Mouse (Mus musculus): ENCODE measurements around the gene Myh11.

The Myh11 gene

DNA sequence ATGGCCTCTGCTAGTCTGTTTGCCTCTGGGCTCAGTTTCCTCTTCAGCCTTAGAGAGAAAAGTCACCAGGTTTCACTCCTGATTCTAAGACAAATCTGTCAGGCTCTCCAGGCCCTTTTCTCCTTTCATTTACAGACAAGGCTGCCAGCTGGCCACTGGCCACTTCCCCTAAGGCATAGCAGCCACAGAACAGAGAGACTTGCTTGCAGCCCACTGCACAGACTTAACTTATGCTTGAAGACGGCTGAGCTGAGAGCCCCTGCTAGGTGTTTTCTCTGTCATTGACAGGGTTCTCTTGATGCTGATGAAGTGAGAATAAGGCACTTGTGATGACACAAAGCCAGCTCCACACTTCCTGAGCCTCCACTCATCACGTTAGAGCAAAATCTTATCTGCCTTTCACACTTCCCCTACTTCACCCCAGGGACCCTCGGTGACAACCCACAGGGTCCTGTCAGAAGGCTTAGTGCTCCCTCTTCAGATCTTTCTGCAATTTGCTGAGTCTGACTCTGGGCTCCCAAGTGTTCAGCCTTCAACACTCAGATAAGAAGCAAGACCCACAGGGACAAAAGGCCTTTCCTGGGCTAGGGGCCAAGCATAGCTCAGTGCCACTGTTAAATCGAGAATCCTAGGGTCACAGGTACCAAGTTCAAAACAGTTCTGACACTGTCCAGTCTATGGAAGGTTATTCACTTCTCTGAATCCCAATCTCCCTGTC is 25.8 kb downstream of the Myh11 start:
- DNase-seq, result no peak

GRCm38 (mm10) chr16:14264504-14264903 is 26.7 kb downstream of the Myh11 start:
- DNase-seq, result no peak

DNA sequence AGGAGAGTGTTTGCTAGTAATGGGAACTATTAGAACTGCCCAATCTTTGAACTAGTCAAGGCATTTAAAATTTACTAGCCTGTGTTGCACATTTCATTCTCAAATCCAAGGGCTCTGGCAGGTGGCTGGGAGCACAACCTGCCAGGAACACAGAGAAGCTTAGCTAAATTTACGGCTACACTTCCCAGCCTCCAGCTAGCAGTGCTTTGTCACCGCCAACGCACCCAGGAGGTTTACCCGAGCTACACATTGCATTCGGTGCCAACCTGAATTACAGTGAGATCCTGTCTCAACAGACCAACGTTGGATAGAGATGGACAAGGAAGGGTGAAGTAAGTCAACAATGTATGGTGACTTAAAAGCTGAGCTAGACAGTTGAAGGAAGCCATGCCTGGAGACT is 27.9 kb downstream of the Myh11 start:
- DNase-seq, result no peak

DNA sequence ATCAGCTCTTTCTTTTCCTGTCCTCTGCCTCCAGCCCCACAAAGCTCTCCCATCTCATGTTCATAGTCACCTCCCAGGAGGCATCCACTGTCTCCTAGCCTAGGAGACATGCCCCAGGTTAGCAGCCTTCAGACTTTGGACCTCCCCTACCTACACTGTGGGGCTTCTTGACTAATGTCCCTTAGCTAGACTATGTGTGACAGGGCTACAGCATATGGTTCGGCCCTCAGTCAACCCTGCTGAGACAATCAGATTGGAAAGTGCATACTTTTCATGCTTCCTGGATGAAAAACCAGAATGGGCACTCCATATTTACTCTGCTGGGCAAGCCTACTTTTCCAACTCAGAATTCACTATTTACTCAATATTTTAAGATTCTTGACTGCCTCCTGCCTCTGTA is 28.8 kb downstream of the Myh11 start:
- DNase-seq, result no peak

- DNase-seq, result no peak
Observed at GRCm38 (mm10) chr16:14258856-14259255, 32.3 kb downstream of the Myh11 start.

- DNase-seq, result no peak
Observed at GRCm38 (mm10) chr16:14253586-14253985, 37.6 kb downstream of the Myh11 start.

- DNase-seq, result no peak
Observed at GRCm38 (mm10) chr16:14252877-14253276, 38.3 kb downstream of the Myh11 start.

GRCm38 (mm10) chr16:14249913-14250312 is 41.3 kb downstream of the Myh11 start:
- no peak for DNase-seq

DNA sequence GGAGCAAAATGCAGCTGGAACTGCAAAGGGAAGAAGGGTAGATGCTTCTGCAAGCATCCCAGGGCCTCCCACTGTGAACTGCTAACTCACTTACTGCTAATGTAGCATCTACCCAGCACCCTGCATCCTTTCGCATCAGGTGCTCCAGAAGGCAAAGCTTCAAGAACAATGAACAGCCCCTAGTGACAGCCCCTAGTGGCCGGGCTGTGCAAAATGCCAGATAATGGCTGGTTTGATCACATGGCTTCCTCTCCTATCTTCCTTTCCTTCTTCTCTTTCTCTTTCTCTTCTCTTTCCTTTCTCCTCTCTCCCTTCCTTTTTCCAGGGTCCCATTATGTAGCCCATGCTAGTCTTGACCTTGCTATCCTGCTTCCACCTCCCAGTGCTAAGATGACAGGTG is 48.6 kb downstream of the Myh11 start:
- DNase-seq, result no peak

DNA sequence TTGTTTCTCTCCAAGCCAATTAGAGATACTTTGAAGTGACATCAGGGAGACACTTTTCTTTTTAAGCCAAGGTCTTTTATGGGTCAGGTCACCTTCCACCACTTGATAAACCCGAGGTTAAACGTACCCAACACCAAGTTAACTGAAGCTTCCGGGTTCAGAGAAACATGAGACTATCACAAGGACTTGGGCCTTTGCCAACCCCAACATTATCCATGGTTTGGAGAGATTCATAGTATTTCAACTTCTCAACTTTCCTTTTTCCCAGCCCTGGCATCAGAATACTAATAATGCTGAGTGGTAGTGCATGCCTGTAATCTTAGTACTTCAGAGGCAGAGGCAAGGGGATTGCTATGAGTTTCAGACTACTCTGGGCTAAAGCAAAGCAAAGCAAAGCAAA is 49.1 kb downstream of the Myh11 start:
- no peak for DNase-seq

GRCm38 (mm10) chr16:14237100-14237723 is 54.0 kb downstream of the Myh11 start:
- peak; percentile 26 for DNase-seq

DNA sequence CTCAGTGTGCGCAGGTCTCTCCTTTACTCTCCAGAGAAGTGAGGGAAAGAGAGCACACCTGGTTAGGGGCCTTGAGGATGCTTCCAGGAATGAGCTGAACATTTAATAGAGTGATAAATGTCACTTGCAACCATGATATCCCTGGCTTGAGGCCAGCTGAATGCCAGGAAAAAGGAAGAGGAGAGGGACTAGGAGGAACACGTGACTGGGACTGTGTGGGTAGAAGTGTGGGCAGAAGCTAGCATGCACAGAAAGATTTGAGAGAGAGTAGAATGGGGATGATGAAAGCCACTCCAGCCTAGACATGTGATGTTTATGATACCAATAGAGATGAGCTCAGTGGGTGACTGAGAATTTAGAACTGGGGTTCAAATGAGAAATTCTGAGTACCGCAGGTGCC is 76.0 kb downstream of the Myh11 start:
- no peak for DNase-seq

DNA sequence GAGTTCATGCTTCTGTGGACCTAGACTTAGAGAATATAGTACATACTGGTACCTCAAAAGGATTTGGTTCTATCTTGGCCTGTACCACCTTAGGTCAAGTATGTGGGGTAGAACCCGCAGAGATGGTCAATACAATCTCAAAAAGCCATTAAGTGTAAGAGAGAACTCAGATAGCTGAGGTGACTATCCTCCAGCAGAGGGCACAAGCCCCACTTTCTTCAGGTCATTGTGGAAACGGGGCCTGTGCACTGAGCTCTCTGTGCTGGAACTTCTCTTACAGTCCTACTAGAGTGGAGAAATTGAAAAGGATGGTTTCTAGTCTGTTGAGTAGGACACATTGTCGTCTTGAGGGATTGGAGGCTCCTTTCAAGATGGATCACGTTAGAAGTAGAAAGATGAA is 92.4 kb downstream of the Myh11 start:
- DNase-seq, result no peak

- DNase-seq, result peak; percentile 24
Observed at GRCm38 (mm10) chr16:14195427-14195826, 95.7 kb downstream of the Myh11 start.

GRCm38 (mm10) chr16:14194164-14194950 is 96.8 kb downstream of the Myh11 start:
- no peak for DNase-seq

- DNase-seq, result no peak
Observed at GRCm38 (mm10) chr16:14185516-14185915, 105.7 kb downstream of the Myh11 start.

DNA sequence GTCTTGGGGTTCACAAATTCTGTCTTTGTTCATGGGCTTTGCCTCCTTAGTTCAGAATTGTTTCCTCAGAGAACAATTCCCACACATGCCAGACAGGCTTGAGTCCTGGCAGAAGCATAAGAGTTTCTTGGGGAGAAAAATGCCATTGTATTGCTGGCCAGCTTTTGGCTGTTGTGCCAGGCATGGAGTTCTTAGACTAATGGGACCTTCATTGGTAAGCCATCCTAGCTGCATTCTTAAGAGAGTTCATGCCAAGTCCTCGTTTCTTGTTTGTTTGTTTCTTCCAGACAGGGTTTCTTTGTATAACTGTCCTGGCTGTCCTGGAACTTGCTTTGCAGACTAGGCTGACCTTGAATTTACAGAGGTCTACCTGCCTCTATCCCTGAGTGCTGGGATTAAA is 107.3 kb downstream of the Myh11 start:
- DNase-seq, result no peak

DNA sequence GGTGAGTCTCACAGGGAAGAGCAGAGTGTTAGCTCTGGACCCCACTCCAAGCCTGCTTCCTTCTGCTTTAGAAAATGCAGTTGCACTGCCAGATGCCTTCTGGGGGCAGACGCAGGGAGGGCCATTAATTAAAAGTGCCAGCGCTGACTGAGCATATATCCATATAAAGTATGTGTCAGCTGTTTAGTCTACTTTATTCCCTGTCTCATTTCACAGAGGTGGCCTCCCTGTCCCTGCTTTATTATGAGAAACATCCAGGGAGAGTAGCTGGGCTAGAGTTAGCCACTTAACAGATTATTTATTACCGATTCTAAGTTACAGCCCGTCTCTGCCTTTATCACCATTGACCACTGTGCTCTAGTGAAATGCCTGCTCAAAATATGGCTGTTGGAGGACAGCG is 108.8 kb downstream of the Myh11 start:
- no peak for DNase-seq

- DNase-seq, result no peak
Observed at GRCm38 (mm10) chr16:14180163-14180733, 110.9 kb downstream of the Myh11 start.

DNA sequence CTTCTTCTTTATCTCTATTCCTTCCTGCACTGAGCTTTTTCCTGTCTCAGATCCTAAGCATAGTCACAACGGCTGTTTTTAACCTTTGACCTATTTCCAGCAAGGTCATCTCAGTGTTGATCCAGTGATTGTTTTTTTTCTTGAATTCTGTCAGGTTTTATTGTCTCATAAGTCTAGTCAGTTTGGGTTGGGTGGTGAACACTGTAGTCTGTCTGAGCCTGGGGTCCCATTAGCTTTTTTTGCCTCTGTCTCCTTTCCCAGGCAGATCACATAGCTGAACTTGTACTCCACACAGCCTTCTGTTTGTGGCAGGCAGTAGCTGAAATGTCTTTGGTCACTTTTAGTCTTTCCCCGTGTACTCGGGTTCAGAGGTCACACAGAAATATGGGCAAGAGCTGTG is 113.1 kb downstream of the Myh11 start:
- DNase-seq, result no peak

DNA sequence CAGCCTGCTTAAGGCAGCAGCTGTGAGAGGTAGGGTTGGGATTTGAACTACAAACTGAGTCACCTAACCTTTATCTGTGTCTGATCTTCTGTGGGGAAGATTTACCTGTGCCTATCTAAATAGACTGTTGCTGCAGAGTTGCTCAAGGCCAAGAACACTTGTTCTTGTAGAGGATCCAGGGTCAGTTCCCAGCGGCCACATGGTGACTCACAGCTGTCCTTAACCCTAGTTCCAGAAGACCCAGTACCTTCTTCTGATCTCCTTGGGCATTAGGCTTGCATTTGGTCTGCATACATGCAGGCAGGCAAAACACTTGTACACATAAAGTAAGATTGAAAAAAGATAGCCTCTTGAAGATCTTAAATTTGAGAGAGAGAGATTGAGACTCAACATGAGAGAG is 121.5 kb downstream of the Myh11 start:
- no peak for DNase-seq

DNA sequence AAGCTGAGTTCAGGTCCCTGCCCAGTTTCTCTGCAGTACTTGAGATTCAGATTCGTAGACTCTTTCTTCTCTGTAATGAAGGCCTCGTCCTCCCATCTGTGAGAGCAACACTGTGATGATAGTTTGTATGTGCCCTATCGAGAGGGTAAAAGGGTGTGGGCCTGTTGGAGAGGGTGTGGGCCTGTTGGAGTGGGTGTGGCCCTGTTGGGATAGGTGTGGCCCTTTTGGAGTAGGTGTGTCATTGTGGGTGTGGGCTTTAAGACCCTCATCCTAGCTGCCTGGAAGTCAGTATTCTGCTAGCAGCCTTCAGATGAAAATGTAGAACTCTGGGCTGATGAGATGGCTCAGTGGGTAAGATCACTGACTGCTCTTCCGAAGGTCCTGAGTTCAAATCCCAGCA is 124.7 kb downstream of the Myh11 start:
- DNase-seq, result no peak

- no peak for DNase-seq
Observed at GRCm38 (mm10) chr16:14163731-14164130, 127.4 kb downstream of the Myh11 start.

DNA sequence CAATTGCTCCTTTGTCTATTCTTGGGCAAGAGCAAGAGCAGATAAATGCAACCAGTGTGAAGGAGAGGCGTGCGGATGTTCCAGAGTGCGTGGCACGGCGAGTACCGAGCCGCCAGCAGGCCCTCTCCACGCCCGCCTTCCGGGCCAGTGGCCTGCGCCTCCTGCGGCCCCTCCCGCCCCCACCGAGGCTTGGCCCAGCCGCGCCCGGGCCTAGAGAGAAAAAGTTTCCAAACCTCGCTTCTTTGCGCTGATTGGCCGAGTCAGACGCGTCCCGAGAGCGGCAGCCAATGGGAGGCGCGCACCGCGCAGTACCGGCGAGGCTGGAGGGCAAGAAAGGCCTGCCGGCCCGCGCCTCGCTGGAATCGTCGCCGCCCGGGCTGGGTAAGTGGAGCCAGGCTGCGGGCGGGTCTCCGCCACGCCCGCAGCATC is 128.2 kb downstream of the Myh11 start, which contains the start of the genes Nde1 and Marf1:
Gene Nde1 (plus strand): TSS at position 288 of the 429 bp plus-strand sequence.
Gene Marf1 (minus strand): TSS at position 364 of the 429 bp plus-strand sequence.
- peak; percentile 72 for DNase-seq

Data from cerebellum, adult 9-11 months (tissue).